Mouse (Mus musculus) neural tube, embryonic 15.5 days (tissue): ENCODE data around the gene Mgme1. TPM values are rescaled to one million over a fixed set of nuclear protein-coding genes. Genes with fewer than 3 reads are reported as not detected.

Source experiments
- ATAC-seq: fragments of 200-750 bp; cut with Nextera tagmentation; 2 replicates; pipeline ENCODE4 v1.8.0; 2017; ENCODE audit warnings: mild to moderate bottlenecking, moderate TSS enrichment, moderate library complexity; ENCODE audit not compliant: low FRiP score
- H3K27ac ChIP-seq: fragments of 300-500 bp; sonication (generic); replicated peaks from 2 replicates; pipeline ENCODE4 v1.5.1; 2015; ENCODE audit warnings: mild to moderate bottlenecking, inconsistent platforms
- H3K27me3 ChIP-seq: fragments of 300-500 bp; sonication (generic); replicated peaks from 2 replicates; pipeline ENCODE4 v1.6.1; 2015; ENCODE audit warnings: inconsistent platforms
- H3K36me3 ChIP-seq: fragments of 300-500 bp; sonication (generic); 2 replicates; pipeline ENCODE4 v1.6.1; 2015; ENCODE audit warnings: inconsistent platforms
- H3K4me1 ChIP-seq: fragments of 300-500 bp; sonication (generic); 2 replicates; pipeline ENCODE4 v1.6.1; 2015; ENCODE audit warnings: inconsistent platforms
- H3K4me2 ChIP-seq: fragments of 300-500 bp; sonication (generic); 2 replicates; pipeline ENCODE4 v1.6.1; 2015; ENCODE audit warnings: inconsistent platforms, mild to moderate bottlenecking, moderate library complexity
- H3K4me3 ChIP-seq: fragments of 300-500 bp; sonication (generic); replicated peaks from 2 replicates; pipeline ENCODE4 v1.5.1; 2015; ENCODE audit warnings: mild to moderate bottlenecking, inconsistent platforms
- H3K9ac ChIP-seq: fragments of 300-500 bp; sonication (generic); replicated peaks from 2 replicates; pipeline ENCODE4 v1.6.1; 2015; ENCODE audit warnings: mild to moderate bottlenecking, inconsistent platforms
- H3K9me3 ChIP-seq: fragments of 300-500 bp; sonication (generic); replicated peaks from 2 replicates; pipeline ENCODE4 v1.6.1; 2016; ENCODE audit warnings: inconsistent platforms
- whole genome bisulfite sequencing: fragments of 180-500 bp; shearing (Covaris S2); methylation state at CpG from one replicate; pipeline ENCODE4 v1.1.7; 2015; ENCODE audit warnings: mixed read lengths; 5-methylcytosine and 5-hydroxymethylcytosine counted together
- polyA plus RNA-seq: library from polyadenylated mRNA; unstranded; fragments of >200 nt; fragmentation: Nextera tagmentation; extraction: Ambion mirVana; gene quantifications from 2 replicates; pipeline ENCODE4 v1.2.1, GENCODE M21; 2015

The Mgme1 gene
- polyA plus RNA-seq, 1 experiment from 2014 or later = 13.3 TPM

DNA sequence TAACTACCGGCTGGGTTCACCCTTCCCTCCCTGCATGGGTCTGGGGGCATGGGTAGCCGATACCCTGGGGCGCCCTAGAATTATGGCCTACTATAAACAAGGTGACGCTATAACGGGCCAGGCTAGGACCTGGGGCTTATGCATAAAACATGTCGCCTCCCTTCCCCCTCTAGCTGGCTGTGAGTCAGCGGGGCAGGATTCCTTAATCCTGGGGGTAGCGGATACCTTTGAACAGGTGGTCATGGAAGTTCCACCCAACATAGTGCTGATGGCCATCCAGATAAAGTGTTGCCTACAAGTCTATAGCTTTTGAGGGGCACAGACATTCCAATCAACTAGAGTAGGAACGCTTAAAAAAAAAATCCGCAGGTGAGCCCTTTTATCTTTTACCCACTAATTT lies 59.5 kb downstream of the Mgme1 start:
- Histone ChIP-seq H3K36me3 (no peaks in the 10 kb centered on the region), H3K9ac (no peak overlapping the region), H3K9me3 (no peaks in the 10 kb centered on the region), H3K27ac (no peak overlapping the region), H3K4me2 (peak overlapping the region; percentile 96), H3K4me3 (peak overlapping the region; percentile 51; the same call in 1 of the 2 replicates), H3K27me3 (peaks cover 72% of the 10 kb centered on the region), H3K4me1 (peaks cover 37% of the 10 kb centered on the region)
- ATAC-seq = no peak
- 1% methylated on average over 10 of the region's 10 CpGs for WGBS

DNA sequence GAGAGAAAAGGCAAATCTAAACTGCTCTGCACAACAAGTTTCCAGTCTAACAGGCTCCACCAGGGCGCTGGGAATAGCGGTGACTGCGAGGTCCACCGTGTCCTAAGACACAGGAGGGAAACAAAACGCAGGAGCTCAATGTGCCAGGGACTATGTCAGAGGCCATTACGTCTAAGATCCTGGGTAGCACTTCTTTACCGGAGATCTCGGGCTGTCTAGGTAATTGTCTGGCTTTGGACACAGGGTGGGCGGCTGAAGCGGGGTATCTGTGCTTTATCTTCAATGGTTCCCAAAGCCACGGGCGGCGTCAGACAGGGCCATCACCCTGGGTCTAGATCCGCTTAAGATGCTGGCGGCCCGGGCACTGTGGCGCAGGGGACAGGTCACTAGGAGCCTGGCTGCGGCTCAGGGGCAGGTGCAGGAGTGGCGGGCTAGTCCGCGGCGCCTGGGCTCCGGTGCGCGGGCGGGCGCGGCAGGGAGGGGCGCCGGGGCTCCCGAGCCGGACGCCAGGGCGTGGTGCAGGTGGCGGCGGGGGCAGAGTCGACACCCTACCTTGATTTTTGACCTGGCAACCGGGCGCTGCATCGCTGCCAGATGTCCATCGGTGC lies 60.0 kb downstream of the Mgme1 start:
- WGBS = under 1% methylated on average over 28 of the region's 41 CpGs
- H3K4me2 ChIP-seq = peak overlapping the region; percentile 96
- peaks cover 37% of the 10 kb centered on the region for H3K4me1 ChIP-seq
- peak; percentile 36 for ATAC-seq
- H3K4me3 ChIP-seq = peak overlapping the region; percentile 51
- H3K36me3 ChIP-seq = no peaks in the 10 kb centered on the region
- no peak overlapping the region for H3K27ac ChIP-seq
- peak overlapping the region; percentile 45 for H3K9ac ChIP-seq
- H3K9me3 ChIP-seq = no peaks in the 10 kb centered on the region
- peaks cover 77% of the 10 kb centered on the region for H3K27me3 ChIP-seq

Other genes starting within 250 kb of the Mgme1 start
- not detected in 2 replicates for gene Banf2, start 237.6 kb upstream of the Mgme1 start, polyA plus RNA-seq
- gene Snx5, start 243 bp downstream of the Mgme1 start, polyA plus RNA-seq = 74.4 and 93.8 TPM in 2 replicates
- gene Ovol2, start 61.5 kb downstream of the Mgme1 start, polyA plus RNA-seq = 0.11 TPM in 1 of 2 replicates, not detected in the other
- 24.3 and 25.6 TPM in 2 replicates for gene Kat14, start 98.3 kb downstream of the Mgme1 start, polyA plus RNA-seq
- 1.4 TPM in 1 of 2 replicates, not detected in the other for gene Pet117, start 98.3 kb downstream of the Mgme1 start, polyA plus RNA-seq